Mouse (Mus musculus): ENCODE measurements around the gene Gmip.

Gene Gmip

DNA sequence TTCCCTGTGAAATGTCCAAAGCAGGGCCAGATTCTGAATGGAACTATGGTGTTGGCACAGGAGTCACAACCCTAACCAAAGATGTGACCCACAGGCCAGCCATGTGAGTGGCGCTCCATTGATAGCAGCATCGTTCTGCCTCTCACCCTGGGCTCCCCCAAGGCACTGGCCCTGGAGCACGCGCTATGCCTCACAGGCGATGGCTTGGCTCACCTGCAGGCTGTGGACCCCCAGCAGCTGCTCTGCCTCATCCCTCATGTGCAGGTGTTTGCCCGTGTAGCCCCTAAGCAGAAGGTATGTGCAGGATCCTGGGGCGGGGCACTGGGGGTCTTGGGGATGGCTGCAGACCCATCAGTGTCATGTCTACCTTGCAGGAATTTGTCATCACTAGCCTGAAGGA lies 5.1 kb upstream of the Gmip start:
- no peak for DNase-seq (ENCODE audit: low read depth in 1 of 2, low spot score in 2 of 2)

DNA sequence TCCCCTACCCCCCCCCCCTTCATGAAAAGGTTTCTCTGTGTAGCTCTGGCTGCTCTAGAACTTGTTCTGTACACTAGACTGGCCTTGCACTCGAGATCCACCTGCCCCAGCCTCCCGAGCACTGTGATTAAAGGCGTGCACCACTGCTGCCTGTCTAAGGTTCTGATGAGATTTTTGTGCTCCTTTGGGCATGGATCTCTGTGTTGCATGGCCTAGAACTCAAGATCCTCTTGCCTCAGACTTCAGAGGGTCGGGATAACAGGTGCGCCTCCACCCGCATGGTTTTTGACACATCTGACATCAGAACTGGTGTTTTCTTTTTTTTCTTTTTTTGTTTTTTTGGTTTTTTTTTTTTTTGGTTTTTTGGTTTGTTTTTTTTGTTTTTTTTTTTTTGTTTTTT lies 3.9 kb upstream of the Gmip start:
- DNase-seq (ENCODE audit: low read depth in 1 of 2, low spot score in 2 of 2), result no peak

DNA sequence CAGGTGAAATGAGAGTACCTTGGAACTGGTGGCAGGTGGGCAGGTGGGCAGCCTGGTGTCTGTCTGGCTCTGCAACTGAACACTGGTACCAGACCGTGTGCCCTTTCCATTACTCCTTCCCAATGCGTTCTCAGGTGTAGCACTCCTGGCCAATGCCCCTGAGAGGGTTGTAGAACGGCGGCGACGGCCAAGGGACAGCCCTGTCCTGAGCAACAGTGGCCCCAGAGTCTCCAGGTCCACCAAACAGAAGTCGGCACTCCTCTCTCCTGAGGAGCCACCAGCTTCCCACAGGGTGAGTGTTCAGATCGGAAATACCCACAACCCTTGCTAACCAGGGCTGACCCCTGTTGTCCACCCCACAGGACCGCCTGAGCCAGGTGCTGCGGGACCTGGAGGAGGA lies 3.4 kb upstream of the Gmip start:
- no peak for DNase-seq (ENCODE audit: low read depth in 1 of 2, low spot score in 2 of 2)

DNA sequence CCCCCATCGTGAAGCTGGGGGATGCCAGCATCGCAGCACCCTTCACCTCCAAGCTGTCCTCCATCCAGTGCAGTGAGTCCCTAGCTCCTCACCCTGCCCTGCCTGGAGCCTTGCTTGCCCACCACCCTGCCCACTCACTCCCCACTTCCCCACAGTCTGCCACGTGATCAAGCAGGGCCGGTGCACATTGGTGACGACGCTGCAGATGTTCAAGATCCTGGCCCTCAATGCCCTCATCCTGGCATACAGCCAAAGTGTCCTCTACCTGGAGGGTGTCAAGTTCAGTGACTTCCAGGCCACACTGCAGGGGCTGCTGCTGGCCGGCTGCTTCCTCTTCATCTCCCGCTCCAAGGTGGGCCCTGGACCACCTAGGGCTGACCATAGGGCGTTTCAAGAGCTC lies 3.0 kb upstream of the Gmip start:
- no peak for DNase-seq (ENCODE audit: low read depth in 1 of 2, low spot score in 2 of 2)

DNA sequence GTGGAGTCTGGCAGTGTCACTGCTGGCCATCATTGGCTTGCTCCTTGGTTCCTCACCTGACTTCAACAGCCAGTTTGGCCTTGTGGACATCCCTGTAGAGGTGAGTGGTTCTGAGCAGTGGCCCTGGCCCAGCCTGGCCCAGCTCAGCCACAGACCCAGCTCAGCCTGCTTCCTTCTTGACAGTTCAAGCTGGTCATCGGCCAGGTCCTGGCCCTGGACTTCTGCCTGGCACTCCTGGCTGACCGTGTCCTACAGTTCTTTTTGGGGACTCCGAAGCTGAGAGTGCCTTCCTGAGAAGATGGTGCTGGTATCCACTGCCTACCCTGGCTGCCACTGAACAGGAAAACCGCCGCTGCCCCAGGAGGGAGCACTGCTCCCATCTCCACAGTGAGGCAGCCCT lies 1.2 kb upstream of the Gmip start:
- no peak for DNase-seq (ENCODE audit: low read depth in 1 of 2, low spot score in 2 of 2)

DNA sequence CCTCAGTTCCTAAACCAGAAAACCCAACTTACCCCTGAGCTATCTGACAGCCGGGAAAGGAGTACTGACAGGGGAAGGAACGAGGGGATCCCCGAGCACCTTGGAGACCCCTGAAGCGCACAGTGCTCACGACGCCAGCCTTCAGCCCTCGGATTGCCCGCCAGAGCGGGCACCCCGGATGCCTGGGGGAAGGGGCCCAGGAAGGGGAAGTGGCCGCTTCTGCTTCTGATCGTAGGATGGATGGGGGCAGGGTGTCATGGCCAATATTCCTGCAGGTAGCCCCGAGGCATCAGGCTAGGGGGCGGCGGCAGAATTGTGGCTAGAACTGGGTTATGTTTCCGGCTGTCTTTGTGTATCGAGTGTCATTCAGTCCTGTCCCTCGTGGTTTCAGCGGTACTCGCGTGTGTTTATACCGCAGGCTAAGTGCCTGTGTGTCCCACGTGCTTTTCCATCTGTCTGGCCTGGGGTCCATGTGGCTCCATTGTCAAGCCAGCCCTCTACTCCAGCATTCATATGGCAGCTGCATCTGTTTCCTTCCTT lies 455 bp downstream of the Gmip start:
- DNase-seq (ENCODE audit: low read depth in 1 of 2, low spot score in 2 of 2), result peak in 1 of 2 experiments; percentile 39

DNA sequence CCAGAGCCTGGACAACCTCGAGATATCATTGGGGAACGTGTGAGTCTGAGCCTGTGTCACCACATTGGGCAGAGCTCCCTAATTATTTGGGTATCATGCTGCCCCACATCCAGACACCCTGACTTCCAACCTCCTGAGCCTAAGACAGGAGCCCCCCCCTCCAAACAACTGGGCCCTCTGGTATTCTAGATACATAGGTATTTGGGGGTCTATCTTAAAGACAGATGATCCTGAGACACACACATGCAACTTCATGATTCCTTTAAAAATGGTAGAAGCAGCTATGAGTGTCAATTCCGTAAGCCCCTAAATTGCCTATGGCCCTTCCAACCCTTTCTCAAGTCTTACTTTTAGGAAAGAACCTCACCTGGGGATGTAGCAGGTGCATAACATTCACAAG lies 1.3 kb downstream of the Gmip start:
- DNase-seq (ENCODE audit: low read depth in 1 of 2, low spot score in 2 of 2), result no peak

DNA sequence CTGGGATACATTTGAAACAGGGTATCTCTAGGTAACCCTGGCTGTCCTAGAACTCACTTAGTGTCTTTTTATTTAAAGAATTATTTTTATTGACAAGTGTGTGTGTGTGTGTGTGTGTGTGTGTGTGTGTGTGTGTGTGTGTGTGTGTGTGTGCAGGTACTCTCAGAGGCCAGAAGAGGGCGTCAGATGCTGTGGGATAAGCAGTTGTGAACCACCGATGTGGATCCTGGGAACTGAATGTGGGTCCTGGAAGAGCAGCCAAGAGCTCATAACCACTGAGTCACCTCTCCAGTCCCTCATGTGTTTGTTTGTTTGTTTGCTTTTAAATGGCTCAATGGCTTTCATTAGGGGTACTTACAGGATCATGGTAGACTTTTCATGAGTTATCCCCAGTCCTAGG lies 6.4 kb downstream of the Gmip start:
- no peak for DNase-seq (ENCODE audit: low read depth in 1 of 2, low spot score in 2 of 2)

DNA sequence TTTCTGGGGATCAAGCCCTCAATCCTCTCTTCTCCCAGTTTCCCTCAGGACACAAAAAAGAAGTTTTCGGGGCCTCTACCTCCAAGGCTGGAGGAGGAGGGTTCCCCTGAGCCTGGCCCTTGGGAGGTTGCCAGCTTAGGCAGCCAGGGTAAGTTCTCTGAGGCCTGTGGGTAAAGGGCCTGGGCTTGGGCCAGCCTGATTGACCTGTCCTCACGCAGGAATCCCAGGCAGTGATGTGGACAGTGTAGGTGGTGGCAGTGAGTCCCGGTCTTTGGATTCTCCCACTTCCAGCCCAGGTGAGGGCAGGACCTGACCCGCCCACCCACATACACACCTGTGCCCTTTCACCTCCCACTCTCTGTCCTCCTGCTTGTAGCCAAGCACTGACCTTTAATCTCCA lies 6.9 kb downstream of the Gmip start:
- no peak for DNase-seq (ENCODE audit: low read depth in 1 of 2, low spot score in 2 of 2)

DNA sequence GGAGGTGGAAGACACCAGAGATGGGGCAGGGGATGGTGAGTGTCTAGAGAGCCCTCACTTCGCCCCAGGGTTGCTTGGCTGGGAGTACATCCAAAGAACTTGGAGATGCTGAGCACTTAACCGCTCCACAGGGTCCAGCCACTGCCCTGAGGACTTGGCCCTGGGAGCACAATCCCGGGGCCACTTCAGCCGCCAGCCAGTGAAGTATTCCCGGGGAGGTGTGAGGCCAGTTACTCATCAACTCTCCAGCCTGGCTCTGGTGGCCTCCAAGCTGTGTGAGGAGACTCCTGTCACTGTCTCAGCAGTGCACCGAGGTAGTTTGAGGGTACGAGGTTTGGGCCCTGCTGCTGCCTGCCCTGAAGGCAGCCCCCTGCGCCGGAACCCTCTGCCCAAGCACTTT lies 12.0 kb downstream of the Gmip start:
- no peak for DNase-seq (ENCODE audit: low read depth in 1 of 2, low spot score in 2 of 2)

DNA sequence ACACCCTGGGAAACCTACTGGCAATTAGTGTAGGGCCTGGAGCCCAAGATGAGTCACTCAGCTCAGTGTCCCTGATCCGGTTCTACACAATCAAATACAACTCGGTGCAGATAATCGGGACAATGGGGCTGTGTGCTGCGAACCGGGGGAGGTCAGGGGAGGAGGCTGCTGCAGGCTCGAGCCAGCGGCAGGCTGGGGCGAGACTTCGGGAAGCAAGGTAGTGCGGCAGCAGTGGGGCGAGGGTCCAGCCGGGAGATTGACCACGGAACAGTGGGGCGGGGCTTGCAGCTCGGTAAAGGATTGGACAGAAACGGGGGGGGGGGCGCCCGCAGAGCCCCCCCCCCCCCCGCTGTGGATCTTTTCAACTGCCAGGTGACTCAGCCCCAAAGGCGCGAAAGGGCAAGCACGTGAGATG lies 13.5 kb downstream of the Gmip start:
- DNase-seq (ENCODE audit: low read depth in 1 of 2, low spot score in 2 of 2), result no peak

DNA sequence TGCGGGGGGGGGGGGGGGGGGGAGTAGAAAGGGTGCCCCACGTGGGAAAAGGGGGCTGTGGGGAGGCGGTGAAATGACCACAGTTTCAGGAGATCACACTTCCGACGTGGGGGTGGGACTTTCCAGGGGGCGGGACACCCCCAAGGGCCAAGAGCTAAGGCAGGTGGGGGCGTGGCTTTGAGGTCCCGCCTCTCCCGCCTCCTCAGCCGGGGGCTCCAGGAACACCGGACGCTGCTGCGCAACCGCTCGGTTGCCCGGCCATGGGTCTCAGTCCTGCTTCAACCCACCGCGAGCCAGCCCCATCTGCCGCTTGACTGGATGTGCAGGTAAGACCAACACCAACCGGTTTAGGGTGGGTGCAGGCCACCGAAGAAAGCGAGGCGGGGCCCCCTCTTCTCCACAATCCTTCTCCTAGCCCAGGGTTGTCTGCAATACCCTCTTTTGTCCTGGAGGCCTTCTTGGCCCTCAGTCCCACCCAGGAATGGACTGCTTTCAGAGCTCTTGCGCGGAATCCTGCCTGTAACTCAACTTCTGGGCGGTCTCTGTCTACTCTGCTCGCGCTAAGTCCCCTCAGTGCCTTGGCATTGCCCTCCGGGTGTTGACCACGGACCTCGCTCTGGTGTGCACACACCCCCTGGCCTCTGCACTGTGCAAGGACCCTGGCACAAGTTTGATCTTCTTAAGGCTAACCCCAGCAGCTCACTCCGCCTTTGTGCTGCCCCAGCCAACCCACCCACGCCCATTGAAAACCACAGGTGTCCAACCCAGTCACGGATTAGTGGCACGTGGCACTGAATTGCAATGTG lies 14.1 kb downstream of the Gmip start, which contains the start of gene Lpar2:
Gene Lpar2 (plus strand): TSS at position 44 of the 806 bp plus-strand sequence.
- DNase-seq (ENCODE audit: low read depth in 1 of 2, low spot score in 2 of 2), result no peak

DNA sequence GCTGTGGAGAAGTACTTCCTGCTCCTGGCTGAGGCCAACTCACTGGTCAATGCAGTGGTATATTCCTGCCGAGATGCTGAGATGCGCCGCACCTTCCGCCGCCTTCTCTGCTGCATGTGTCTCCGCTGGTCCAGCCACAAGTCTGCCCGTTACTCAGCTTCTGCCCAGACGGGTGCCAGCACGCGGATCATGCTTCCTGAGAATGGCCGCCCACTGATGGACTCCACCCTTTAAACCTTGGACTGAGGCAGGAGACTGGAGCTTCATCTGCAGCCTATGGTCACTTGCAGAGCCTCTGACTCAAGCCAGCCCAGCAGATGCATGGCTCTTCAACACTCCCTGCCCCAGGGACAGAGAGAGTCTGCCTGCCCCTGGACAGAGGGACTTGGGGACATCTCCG lies 17.9 kb downstream of the Gmip start:
- DNase-seq (ENCODE audit: low read depth in 1 of 2, low spot score in 2 of 2), result no peak

DNA sequence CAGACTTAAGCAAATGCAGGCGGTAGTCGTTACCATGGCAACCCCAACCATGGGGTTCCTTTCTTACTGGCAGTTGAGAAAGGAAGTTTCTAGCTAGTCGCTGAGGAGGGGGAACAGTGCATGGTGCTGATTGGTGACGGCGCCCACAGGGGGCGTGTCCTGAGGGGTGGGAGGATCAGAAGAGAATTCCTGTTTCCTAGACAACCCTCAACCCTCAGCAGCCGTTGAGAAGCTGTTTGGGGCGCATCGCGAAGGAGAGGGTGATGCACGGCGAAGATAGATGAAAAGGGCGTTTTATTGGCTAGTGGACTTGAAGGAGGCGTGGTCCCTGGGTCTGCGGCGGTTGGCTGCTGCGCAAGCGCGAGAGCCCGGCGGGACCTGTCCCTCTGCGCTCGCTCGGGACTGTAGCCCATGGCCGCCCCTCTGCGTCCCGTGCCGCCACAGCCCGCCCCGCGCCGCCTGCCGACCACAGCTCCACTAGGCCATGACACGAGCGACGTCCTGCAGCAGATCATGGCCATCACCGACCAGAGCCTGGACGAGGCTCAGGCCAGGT lies 23.9 kb downstream of the Gmip start, which contains the start of gene Pbx4:
Gene Pbx4 (plus strand): TSS at position 194 of the 556 bp plus-strand sequence.
- DNase-seq (ENCODE audit: low read depth in 1 of 2, low spot score in 2 of 2), result peak; percentile 60 to 79

DNA sequence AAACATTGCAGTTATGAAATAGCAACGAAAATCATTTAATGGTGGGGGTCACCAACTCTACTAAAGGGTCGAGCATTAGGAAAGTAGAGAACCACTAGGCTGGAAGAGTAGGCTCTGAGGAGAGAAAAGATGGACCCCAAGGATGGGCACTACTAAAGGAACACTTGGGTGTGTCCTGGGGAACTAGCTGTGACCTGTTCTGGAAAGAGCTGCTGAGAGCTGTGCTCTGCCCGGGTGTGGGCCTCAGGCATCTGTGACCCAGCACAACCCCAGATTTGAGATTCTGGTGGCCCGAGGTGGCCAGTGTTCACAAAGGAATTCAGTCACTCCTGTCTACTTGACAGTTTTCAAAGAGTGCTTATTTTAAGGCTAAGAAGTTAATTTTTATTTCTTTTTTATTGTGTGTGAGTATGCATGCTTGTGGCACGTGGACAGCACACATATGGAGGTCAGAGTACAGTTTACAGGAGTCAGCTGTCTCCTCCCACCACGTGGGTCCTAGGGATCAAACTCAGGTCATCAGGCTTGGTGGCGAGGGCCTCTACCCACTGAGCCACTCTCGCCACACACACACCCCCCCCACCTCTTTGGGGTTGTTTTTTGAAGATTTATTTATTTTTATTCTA lies 28.7 kb downstream of the Gmip start:
- no peak for DNase-seq (ENCODE audit: low read depth in 1 of 2, low spot score in 2 of 2)

DNA sequence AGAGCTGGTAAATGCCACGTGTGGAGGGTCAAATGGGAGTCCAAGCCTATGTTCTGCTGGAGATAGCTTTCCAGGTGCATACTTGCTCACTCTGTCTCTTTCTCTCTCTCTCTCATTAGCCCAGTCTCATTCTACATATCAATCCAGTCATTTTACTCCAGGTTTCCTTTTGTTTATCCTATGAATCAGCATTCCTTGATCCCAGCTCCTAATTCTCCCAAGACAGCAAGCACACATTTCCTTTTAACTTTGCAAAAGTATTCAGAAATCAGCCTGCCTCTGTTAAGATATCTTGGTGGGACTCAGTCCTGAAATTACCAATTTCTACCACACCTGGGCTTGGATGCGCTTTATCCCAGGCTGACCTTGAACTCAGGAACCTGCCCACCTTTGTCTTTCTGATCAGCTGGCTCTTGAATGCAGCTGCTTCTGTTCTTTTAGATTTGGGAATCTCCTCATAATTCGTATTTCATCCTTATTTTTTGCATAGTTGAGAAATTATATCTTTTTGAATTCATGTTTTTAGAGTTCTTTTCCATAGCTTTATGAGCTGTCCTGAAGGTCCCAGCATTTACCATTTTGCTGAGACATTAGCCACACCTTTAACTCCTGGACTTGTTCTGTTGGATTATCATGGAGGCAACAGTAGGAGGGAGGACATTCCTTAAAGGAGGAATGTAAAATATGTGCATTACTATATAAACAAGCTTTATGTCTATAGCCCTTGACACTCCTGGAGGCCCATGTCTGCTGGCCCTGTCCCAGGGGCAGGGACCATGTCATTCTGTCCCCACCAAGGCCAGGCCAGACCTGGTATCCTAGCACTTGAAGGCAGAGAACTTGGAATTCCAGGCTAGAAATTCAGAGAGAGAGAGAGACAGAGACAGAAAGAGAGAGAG lies 38.9 kb downstream of the Gmip start:
- no peak for DNase-seq (ENCODE audit: low read depth in 1 of 2, low spot score in 2 of 2)

DNA sequence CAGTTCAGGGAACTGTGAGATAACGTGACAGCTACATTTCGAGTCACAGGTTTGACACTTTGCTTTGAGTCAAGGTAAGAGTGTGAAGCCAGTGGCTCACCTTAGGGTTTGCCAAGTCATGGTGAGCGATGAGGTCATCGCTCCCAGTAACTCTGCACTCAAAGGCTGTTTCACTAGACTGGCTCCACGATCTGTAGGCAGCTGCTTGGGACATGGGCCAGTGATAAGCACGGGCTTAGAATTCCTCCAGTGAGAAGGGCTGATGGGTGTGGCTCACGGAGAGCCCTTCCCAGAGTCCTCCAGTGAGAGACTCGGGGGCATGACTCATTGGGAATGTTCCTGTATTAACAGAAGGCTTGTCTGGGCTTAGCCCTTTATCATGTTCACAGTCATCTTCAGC lies 40.5 kb downstream of the Gmip start:
- no peak for DNase-seq (ENCODE audit: low read depth in 1 of 2, low spot score in 2 of 2)

DNA sequence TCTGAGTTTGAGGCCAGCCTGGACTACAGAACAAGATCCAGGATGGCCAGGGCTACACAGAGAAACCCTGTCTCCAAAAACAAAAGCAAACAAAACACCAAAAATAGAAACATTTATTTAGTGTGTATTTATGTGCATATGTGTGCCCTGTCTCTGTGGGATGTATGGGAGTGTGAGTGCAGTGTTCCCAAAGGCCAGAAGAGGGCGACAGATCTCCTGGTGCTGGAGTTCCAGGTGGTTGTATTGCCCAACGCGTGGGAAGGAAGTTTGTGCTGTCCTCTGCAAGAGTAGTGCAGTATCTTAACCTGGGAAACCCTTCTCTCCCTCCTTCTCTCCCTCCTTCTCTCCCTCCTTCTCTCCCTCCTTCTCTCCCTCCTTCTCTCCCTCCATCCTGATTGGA lies 41.4 kb downstream of the Gmip start:
- no peak for DNase-seq (ENCODE audit: low read depth in 1 of 2, low spot score in 2 of 2)

DNA sequence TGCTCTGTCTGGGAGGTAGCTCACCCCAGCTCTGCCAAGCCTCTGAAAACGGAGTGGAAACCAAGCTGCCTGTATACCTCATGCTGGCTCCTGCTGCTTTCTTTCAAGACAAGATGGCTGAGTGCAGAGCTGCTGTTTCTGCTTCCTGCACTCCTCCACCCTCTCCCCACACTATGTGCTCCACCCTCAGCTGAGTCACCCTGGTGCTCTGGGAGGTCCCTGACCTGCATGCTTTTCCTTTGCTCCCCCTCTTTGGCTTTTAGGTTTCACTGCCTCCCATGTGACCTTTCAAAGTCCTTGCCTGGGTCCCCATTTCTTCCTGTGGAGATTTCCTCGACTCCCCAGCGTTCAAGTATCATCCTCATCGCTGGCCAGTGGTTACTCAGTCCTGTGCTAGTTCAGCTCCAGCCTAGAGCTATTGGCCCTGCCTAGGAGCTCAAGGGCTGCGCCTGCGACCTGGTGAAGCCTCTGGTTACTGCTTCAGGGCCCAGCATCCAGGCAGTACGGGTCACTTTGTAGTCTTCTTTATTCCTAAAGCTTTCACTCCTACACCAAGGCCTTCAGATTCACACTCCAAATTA lies 42.5 kb downstream of the Gmip start:
- no peak for DNase-seq (ENCODE audit: low read depth in 1 of 2, low spot score in 2 of 2)

DNA sequence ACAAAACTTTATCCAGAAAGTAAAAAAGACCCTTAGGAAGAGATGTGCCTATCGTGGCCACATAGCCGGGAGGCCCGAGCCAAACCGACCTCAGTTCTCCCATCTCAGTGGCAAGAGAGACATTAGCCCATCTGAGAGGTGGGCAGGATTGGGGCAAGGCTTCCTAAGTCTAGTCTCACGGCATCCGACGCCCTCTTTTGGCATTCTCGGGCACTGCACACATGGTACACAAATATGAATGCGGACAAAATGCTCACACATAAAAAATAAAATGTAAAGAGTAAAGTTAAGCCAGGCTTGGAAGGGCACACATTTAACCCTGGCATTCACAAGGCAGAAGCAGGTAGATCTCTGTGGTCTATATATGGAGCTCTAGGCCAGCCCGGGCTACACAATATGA lies 45.4 kb downstream of the Gmip start:
- no peak for DNase-seq (ENCODE audit: low read depth in 1 of 2, low spot score in 2 of 2)

DNA sequence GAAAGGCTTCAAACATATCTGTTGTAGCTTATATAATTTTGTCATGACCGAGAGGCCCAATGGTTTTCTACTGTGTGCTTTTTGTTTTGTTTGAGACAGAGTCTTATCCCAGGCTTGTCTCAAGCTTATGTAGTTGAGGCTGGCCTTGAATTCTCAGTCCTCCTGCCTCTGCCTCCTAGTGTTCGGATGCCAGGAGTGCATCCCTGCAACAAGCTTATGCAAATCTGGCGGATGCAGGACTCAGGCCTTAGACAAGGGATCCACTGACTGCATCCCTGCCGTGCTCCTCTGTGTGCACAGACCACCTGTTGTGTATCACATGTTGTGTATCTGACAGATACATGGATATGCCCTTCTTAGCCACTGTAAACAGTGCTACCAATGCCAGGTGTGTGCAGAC lies 52.3 kb downstream of the Gmip start:
- DNase-seq (ENCODE audit: low read depth in 1 of 2, low spot score in 2 of 2), result no peak
